Mouse (Mus musculus) limb, embryonic 11.5 days (tissue): ENCODE data around the gene B430218F22Rik. TPM values are rescaled to one million over a fixed set of nuclear protein-coding genes. Genes with fewer than 3 reads are reported as not detected.

Source experiments
- polyA plus RNA-seq: library from polyadenylated mRNA; unstranded; fragments of >200 nt; fragmentation: Nextera tagmentation; extraction: Ambion mirVana; gene quantifications from 2 replicates; pipeline ENCODE4 v1.2.1, GENCODE M21; 2014

Gene B430218F22Rik
- polyA plus RNA-seq, 1 experiment from 2014 or later = 2.1 TPM

Other genes with a start within 250 kb of the B430218F22Rik start
- gene Mrps30, start 622 bp downstream of the B430218F22Rik start, polyA plus RNA-seq = 43.3 and 44.9 TPM in 2 replicates